ENCODE assay signal across 8 mouse cellular contexts in genomic region chr6:38434055-38435023, GRCm38 (mm10). TPM values are rescaled to one million over a fixed set of nuclear protein-coding genes. Genes with fewer than 3 reads are reported as not detected.
A peak's percentile ranks its signal among the peaks of the same experiment; 100 is the strongest.
DNase-seq lines count a peak whose midpoint lies in the region; ATAC-seq and TF ChIP-seq lines count a peak whose summit lies in the region.

No protein-coding gene starts in this region.

- H3K4me3 ChIP-seq in midbrain, embryonic 11.5 days (ENCODE audit: low read depth, low read length), result peak overlapping the region; percentile 99
- peak overlapping the region; percentile 81 for H3K4me3 ChIP-seq in small intestine, adult 2 months (ENCODE audit: low read depth, low read length)

- no peaks in the 10 kb centered on the region for H3K36me3 ChIP-seq in midbrain, embryonic 11.5 days (ENCODE audit: control insufficient read depth, insufficient read depth, low read length)
- H3K36me3 ChIP-seq in small intestine, adult 2 months (ENCODE audit: control insufficient read depth, insufficient read depth, low read length), result no peaks in the 10 kb centered on the region

- peak overlapping the region; percentile 68 for H3K4me2 ChIP-seq in midbrain, embryonic 11.5 days

- DNase-seq in 3134 (ENCODE audit: extremely low read depth, insufficient read length, low spot score), result peak; percentile 56
- peak; percentile 75 for DNase-seq in adrenal gland, postnatal 10 days
- peak; percentile 72 for DNase-seq in embryo, embryonic 9.5 days (ENCODE audit: extremely low spot score)
- DNase-seq in heart, adult 11 months, result peak; percentile 97
- peak; percentile 65 for DNase-seq in kidney, adult 18-20 months
- peak; percentile 41 for DNase-seq in left cerebral cortex, postnatal 4 days
- DNase-seq in midbrain, embryonic 11.5 days (ENCODE audit: low spot score, missing footprints), result peak; percentile 97

- H3K27me3 ChIP-seq in midbrain, embryonic 11.5 days (ENCODE audit: control insufficient read depth, insufficient read depth, low read length), result no peaks in the 10 kb centered on the region
- H3K27me3 ChIP-seq in small intestine, adult 2 months (ENCODE audit: control insufficient read depth, insufficient read depth, low read length), result no peaks in the 10 kb centered on the region

- under 1% methylated on average over 96 of the region's 118 CpGs for WGBS in midbrain, embryonic 11.5 days
- 3% methylated on average over 117 of the region's 118 CpGs for WGBS in small intestine, adult 2 months

- peaks cover 6% of the 10 kb centered on the region; the same call in 1 of the 2 replicates for H3K4me1 ChIP-seq in midbrain, embryonic 11.5 days (ENCODE audit: control insufficient read depth, insufficient read depth, low read length)
- H3K4me1 ChIP-seq in small intestine, adult 2 months (ENCODE audit: control insufficient read depth, insufficient read depth, insufficient read length, low read length), result no peaks in the 10 kb centered on the region

- no peaks in the 10 kb centered on the region for H3K9me3 ChIP-seq in midbrain, embryonic 11.5 days (ENCODE audit: control insufficient read depth, low read length)

- H3K9ac ChIP-seq in midbrain, embryonic 11.5 days (ENCODE audit: low read length), result peak overlapping the region; percentile 95

- TF ChIP-seq CTCF in small intestine, adult 2 months (IDR thresholded peaks at IDR 0.05; ENCODE audit: extremely low read depth, insufficient read length, insufficient replicate concordance, low read depth, low read length), result no peak

- peak; percentile 43; the same call in 1 of the 2 replicates for TF ChIP-seq POLR2A in small intestine, adult 2 months (IDR thresholded peaks at IDR 0.05; ENCODE audit: low read depth, low read length)

- ATAC-seq in midbrain, embryonic 11.5 days (ENCODE audit: low FRiP score), result peak; percentile 79

- H3K27ac ChIP-seq in midbrain, embryonic 11.5 days (ENCODE audit: low read depth, low read length), result peak overlapping the region; percentile 97
- H3K27ac ChIP-seq in small intestine, adult 2 months (ENCODE audit: insufficient read depth, low read depth, low read length), result peak overlapping the region; percentile 83

- intact Hi-C loops in left cerebral cortex, postnatal 4 days (cut with DNase I), result no loop called here

RNA-seq across cellular contexts. Expression of gene Ubn2, which starts 0.6 kb away (rescaled TPM):
- total RNA-seq in adrenal gland, postnatal 10 days (2021), result 10 to 100 TPM; 20.4 to 31.3 TPM
- total RNA-seq in left cerebral cortex, postnatal 4 days (2021), result 10 to 100 TPM; 47.1 to 48.8 TPM
- 15.5 and 16.6 TPM in 2 replicates for polyA plus RNA-seq in midbrain, embryonic 11.5 days (2014; fragmentation: Nextera tagmentation; extraction: Ambion mirVana)
- polyA plus RNA-seq in small intestine, adult 2 months (2012; rRNA removed), result 1.8 and 5.1 TPM in 2 replicates

RNA-seq across cellular contexts. Expression of gene Ttc26, which starts 53.1 kb away (rescaled TPM):
- total RNA-seq in adrenal gland, postnatal 10 days (2021), result 1 to 10 TPM; 2.9 to 3.2 TPM
- total RNA-seq in left cerebral cortex, postnatal 4 days (2021), result 10 to 100 TPM; 10.1 to 11.5 TPM
- 10.9 and 13.9 TPM in 2 replicates for polyA plus RNA-seq in midbrain, embryonic 11.5 days (2014; fragmentation: Nextera tagmentation; extraction: Ambion mirVana)
- polyA plus RNA-seq in small intestine, adult 2 months (2012; rRNA removed), result 0.08 and 0.13 TPM in 2 replicates

Comparison
In these comparisons a context has a peak if more than half of its experiments do, and no peak if none do; other contexts are left out.
1. Peak in every context shown above with its lines: DNase-seq, ATAC-seq, H3K4me3 ChIP-seq and H3K27ac ChIP-seq.
2. DNase-seq: peak in every context shown above with its lines; median percentile 97 in heart, adult 11 months; 97 in midbrain, embryonic 11.5 days; 75 in adrenal gland, postnatal 10 days; 72 in embryo, embryonic 9.5 days; 65 in kidney, adult 18-20 months; 56 in 3134; 41 in left cerebral cortex, postnatal 4 days.